ENCODE assay signal across 8 mouse cellular contexts in genomic region chr11:102376196-102376835, GRCm38 (mm10). TPM values are rescaled to one million over a fixed set of nuclear protein-coding genes. Genes with fewer than 3 reads are reported as not detected.
DNase-seq lines count a peak whose midpoint lies in the region; ATAC-seq and TF ChIP-seq lines count a peak whose summit lies in the region.

No protein-coding gene starts in this region.

- 36% methylated on average over 8 of the region's 8 CpGs for WGBS in heart, adult 2 months
- WGBS in forebrain, postnatal 0 days = 16% methylated on average over 8 of the region's 8 CpGs
- WGBS in liver, embryonic 15.5 days (ENCODE audit: insufficient replicate concordance) = 18% methylated on average over 8 of the region's 8 CpGs

- H3K4me3 ChIP-seq in heart, adult 2 months = no peak overlapping the region
- H3K4me3 ChIP-seq in forebrain, postnatal 0 days (ENCODE audit: low read depth, low read length) = no peak overlapping the region
- peak overlapping the region; percentile 55 for H3K4me3 ChIP-seq in liver, embryonic 15.5 days (replicated peaks)

- TF ChIP-seq EP300 in heart, adult 2 months (IDR thresholded peaks at IDR 0.05; ENCODE audit: insufficient read depth, low read depth, low read length) = no peak

- H3K27ac ChIP-seq in heart, adult 2 months = peak overlapping the region; percentile 51
- H3K27ac ChIP-seq in forebrain, postnatal 0 days (ENCODE audit: low read depth, low read length) = no peak overlapping the region
- peak overlapping the region; percentile 99 for H3K27ac ChIP-seq in liver, embryonic 15.5 days (replicated peaks)

- peaks cover 6% of the 10 kb centered on the region for H3K4me1 ChIP-seq in heart, adult 2 months (ENCODE audit: control insufficient read depth, insufficient read depth, low read length)
- no peaks in the 10 kb centered on the region for H3K4me1 ChIP-seq in forebrain, postnatal 0 days (ENCODE audit: insufficient read depth)
- peaks cover 85% of the 10 kb centered on the region for H3K4me1 ChIP-seq in liver, embryonic 15.5 days (replicated peaks)

- ATAC-seq in forebrain, postnatal 0 days = no peak
- ATAC-seq in liver, embryonic 15.5 days (ENCODE audit: insufficient read depth) = peak; percentile 17

- intact Hi-C loops in heart, adult 2 months (cut with DNase I) = no loop called here
- intact Hi-C loops in left cerebral cortex, postnatal 36 days (cut with DNase I) = loop anchor here (5.0 kb wide), 1 partner anchor 39 kb away; no protein-coding TSS in a partner anchor

- no peaks in the 10 kb centered on the region for H3K27me3 ChIP-seq in heart, adult 2 months (ENCODE audit: control insufficient read depth, insufficient read depth, low read length)
- H3K27me3 ChIP-seq in forebrain, postnatal 0 days (ENCODE audit: insufficient read depth, low read length) = no peaks in the 10 kb centered on the region
- H3K27me3 ChIP-seq in liver, embryonic 15.5 days = peaks cover 19% of the 10 kb centered on the region; the same call in 1 of the 2 replicates

- no peaks in the 10 kb centered on the region for H3K79me2 ChIP-seq in heart, adult 2 months (replicated peaks; ENCODE audit: control insufficient read depth, insufficient read depth, low read length)

- no peak for DNase-seq in heart, adult 2 months
- DNase-seq in heart, postnatal 4 days = no peak
- peak; percentile 49 for DNase-seq in MN1 (ENCODE audit: low spot score)
- DNase-seq in forebrain, postnatal 0 days = no peak
- no peak for DNase-seq in left cerebral cortex, postnatal 36 days (ENCODE audit: low spot score in 2 of 2)
- DNase-seq in adrenal gland, adult 8-10 months = no peak
- no peak for DNase-seq in right cerebral cortex, adult 2 months (ENCODE audit: low spot score in 2 of 2)

- no peak overlapping the region for H3K9ac ChIP-seq in heart, adult 2 months (ENCODE audit: low read depth, low read length)
- H3K9ac ChIP-seq in forebrain, postnatal 0 days = no peak overlapping the region
- H3K9ac ChIP-seq in liver, embryonic 15.5 days = peak overlapping the region; percentile 83

- TF ChIP-seq CTCF in heart, adult 2 months (IDR thresholded peaks at IDR 0.05) = no peak
- no peak for TF ChIP-seq CTCF in forebrain, postnatal 0 days (IDR thresholded peaks at IDR 0.05; ENCODE audit: low read depth)

- no peak for TF ChIP-seq POLR2A in heart, adult 2 months (IDR thresholded peaks at IDR 0.05; ENCODE audit: insufficient read depth, low read depth, low read length)

- H3K36me3 ChIP-seq in heart, adult 2 months (ENCODE audit: control insufficient read depth, insufficient read depth, low read length) = no peaks in the 10 kb centered on the region
- no peaks in the 10 kb centered on the region for H3K36me3 ChIP-seq in forebrain, postnatal 0 days (ENCODE audit: insufficient read depth)
- 0 out of 2 replicates have a peak, but pooled peaks cover 5% of the 10 kb centered on the region for H3K36me3 ChIP-seq in liver, embryonic 15.5 days (replicated peaks)

- no peaks in the 10 kb centered on the region for H3K9me3 ChIP-seq in forebrain, postnatal 0 days (ENCODE audit: low read length)
- peaks cover 6% of the 10 kb centered on the region for H3K9me3 ChIP-seq in liver, embryonic 15.5 days (replicated peaks)

- H3K4me2 ChIP-seq in forebrain, postnatal 0 days (ENCODE audit: low read depth) = peak overlapping the region; percentile 29; the same call in 1 of the 2 replicates
- peak overlapping the region; percentile 74 for H3K4me2 ChIP-seq in liver, embryonic 15.5 days

RNA-seq across cellular contexts. Expression of gene Slc4a1, which starts 10.3 kb away (rescaled TPM):
- 10 to 100 TPM in 1 of 2 experiments, under 1 TPM in 1; 0.42 to 10.3 TPM for total RNA-seq in heart, adult 2 months (2021)
- 0.91 and 4.4 TPM in 2 replicates for polyA plus RNA-seq in heart, adult 2 months (2012; rRNA removed)
- total RNA-seq in heart, postnatal 4 days (2021) = 10 to 100 TPM in 1 of 2 experiments, 1 to 10 TPM in 1; 7.2 to 22.1 TPM
- 0.24 and 1.2 TPM in 2 replicates for total RNA-seq in forebrain, postnatal 0 days (2014; rRNA removed)
- 0.50 and 0.68 TPM in 2 replicates for polyA plus RNA-seq in forebrain, postnatal 0 days (2015; fragmentation: Nextera tagmentation; extraction: Ambion mirVana)
- polyA plus RNA-seq in liver, embryonic 15.5 days (2015; fragmentation: Nextera tagmentation; extraction: Ambion mirVana) = 1,073 and 1,204 TPM in 2 replicates
- total RNA-seq in left cerebral cortex, postnatal 36 days (2021) = under 1 TPM; 0.39 to 0.50 TPM
- under 1 TPM; 0.06 to 0.70 (median 0.31) TPM for total RNA-seq in adrenal gland, adult 8-10 months (2022)

RNA-seq across cellular contexts. Expression of gene Rundc3a, which starts 16.9 kb away (rescaled TPM):
- total RNA-seq in heart, adult 2 months (2021) = under 1 TPM in 1 of 2 experiments, not detected in 1; 0.66 TPM
- polyA plus RNA-seq in heart, adult 2 months (2012; rRNA removed) = 0.23 and 0.32 TPM in 2 replicates
- 1 to 10 TPM in 1 of 2 experiments, under 1 TPM in 1; 0.50 to 1.9 TPM for total RNA-seq in heart, postnatal 4 days (2021)
- 306 and 418 TPM in 2 replicates for total RNA-seq in forebrain, postnatal 0 days (2014; rRNA removed)
- polyA plus RNA-seq in forebrain, postnatal 0 days (2015; fragmentation: Nextera tagmentation; extraction: Ambion mirVana) = 118 and 121 TPM in 2 replicates
- 2.2 and 2.4 TPM in 2 replicates for polyA plus RNA-seq in liver, embryonic 15.5 days (2015; fragmentation: Nextera tagmentation; extraction: Ambion mirVana)
- 100 to 1,000 TPM; 469 to 527 TPM for total RNA-seq in left cerebral cortex, postnatal 36 days (2021)
- 10 to 100 TPM; 53.9 to 83.9 (median 77.5) TPM for total RNA-seq in adrenal gland, adult 8-10 months (2022)

RNA-seq across cellular contexts. Expression of gene Slc25a39, which starts 31.4 kb away (rescaled TPM):
- total RNA-seq in heart, adult 2 months (2021) = 100 to 1,000 TPM; 196 to 213 TPM
- polyA plus RNA-seq in heart, adult 2 months (2012; rRNA removed) = 307 and 331 TPM in 2 replicates
- total RNA-seq in heart, postnatal 4 days (2021) = 100 to 1,000 TPM; 161 to 165 TPM
- total RNA-seq in forebrain, postnatal 0 days (2014; rRNA removed) = 96.3 and 114 TPM in 2 replicates
- 120 and 129 TPM in 2 replicates for polyA plus RNA-seq in forebrain, postnatal 0 days (2015; fragmentation: Nextera tagmentation; extraction: Ambion mirVana)
- 451 and 525 TPM in 2 replicates for polyA plus RNA-seq in liver, embryonic 15.5 days (2015; fragmentation: Nextera tagmentation; extraction: Ambion mirVana)
- 10 to 100 TPM; 56.7 to 64.8 TPM for total RNA-seq in left cerebral cortex, postnatal 36 days (2021)
- total RNA-seq in adrenal gland, adult 8-10 months (2022) = 100 to 1,000 TPM; 343 to 469 (median 379) TPM

RNA-seq across cellular contexts. Expression of gene Grn, which starts 53.8 kb away (rescaled TPM):
- total RNA-seq in heart, adult 2 months (2021) = 10 to 100 TPM; 83.4 to 86.9 TPM
- polyA plus RNA-seq in heart, adult 2 months (2012; rRNA removed) = 118 and 119 TPM in 2 replicates
- total RNA-seq in heart, postnatal 4 days (2021) = 100 to 1,000 TPM; 141 to 144 TPM
- total RNA-seq in forebrain, postnatal 0 days (2014; rRNA removed) = 49.5 and 66.2 TPM in 2 replicates
- 72.3 and 86.6 TPM in 2 replicates for polyA plus RNA-seq in forebrain, postnatal 0 days (2015; fragmentation: Nextera tagmentation; extraction: Ambion mirVana)
- polyA plus RNA-seq in liver, embryonic 15.5 days (2015; fragmentation: Nextera tagmentation; extraction: Ambion mirVana) = 94.8 and 121 TPM in 2 replicates
- 10 to 100 TPM; 58.3 to 60.1 TPM for total RNA-seq in left cerebral cortex, postnatal 36 days (2021)
- total RNA-seq in adrenal gland, adult 8-10 months (2022) = 100 to 1,000 TPM; 171 to 220 (median 202) TPM

RNA-seq across cellular contexts. Expression of gene Ubtf, which starts 56.8 kb away (rescaled TPM):
- total RNA-seq in heart, adult 2 months (2021) = 10 to 100 TPM; 52.5 to 59.4 TPM
- polyA plus RNA-seq in heart, adult 2 months (2012; rRNA removed) = 14.9 and 22.1 TPM in 2 replicates
- total RNA-seq in heart, postnatal 4 days (2021) = 10 to 100 TPM; 81.9 to 89.3 TPM
- 94.3 and 109 TPM in 2 replicates for total RNA-seq in forebrain, postnatal 0 days (2014; rRNA removed)
- 73.2 and 78.7 TPM in 2 replicates for polyA plus RNA-seq in forebrain, postnatal 0 days (2015; fragmentation: Nextera tagmentation; extraction: Ambion mirVana)
- polyA plus RNA-seq in liver, embryonic 15.5 days (2015; fragmentation: Nextera tagmentation; extraction: Ambion mirVana) = 50.9 and 55.2 TPM in 2 replicates
- total RNA-seq in left cerebral cortex, postnatal 36 days (2021) = 100 to 1,000 TPM; 114 to 125 TPM
- total RNA-seq in adrenal gland, adult 8-10 months (2022) = 100 to 1,000 TPM in 1 of 4 experiments, 10 to 100 TPM in 3; 87.3 to 115 (median 94.5) TPM

Comparison
In these comparisons a context has a peak if more than half of its experiments do, and no peak if none do; other contexts are left out.
1. RNA of gene Rundc3a, which starts 16.9 kb away (total RNA-seq): 469 to 527 TPM in left cerebral cortex, postnatal 36 days, 306 to 418 TPM in forebrain, postnatal 0 days and 53.9 to 83.9 TPM in adrenal gland, adult 8-10 months; 0.50 to 1.9 TPM in heart, postnatal 4 days and 0.66 TPM in heart, adult 2 months; every median in the first group is over 10 times any median in the second.